27 mouse cellular contexts compared by ENCODE assay signal in the genomic region with DNA sequence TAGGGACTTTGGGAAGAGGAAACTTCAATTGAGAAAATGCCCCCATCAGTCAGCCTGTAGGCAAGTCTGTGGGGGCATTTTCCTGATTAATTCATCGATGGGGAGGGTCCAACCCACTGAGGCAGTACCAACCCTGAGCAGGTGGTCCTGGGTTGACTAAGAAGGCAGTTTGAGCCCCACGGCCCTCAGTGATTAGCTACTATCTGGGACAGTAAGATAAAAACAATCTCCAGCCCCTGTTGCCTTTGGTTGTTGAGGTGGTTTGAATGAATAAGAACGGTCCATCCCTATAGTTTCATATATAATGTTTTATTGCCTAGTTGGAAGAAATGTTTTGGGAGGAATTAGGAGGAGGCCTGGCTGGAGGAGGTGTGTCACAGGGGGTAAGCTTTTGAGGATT. TPM values are rescaled to one million over a fixed set of nuclear protein-coding genes. Genes with fewer than 3 reads are reported as not detected.
"Had no signal": no experiment of that assay in that cellular context is flagged by ENCODE, and none has a peak within 500 bp of the region (broad histone marks: within the 10 kb centered on the region; RNA-seq: fewer than 3 reads in every experiment).

No protein-coding gene starts in this region.

- H3K4me3 ChIP-seq: limb, embryonic 12.5 days; limb, embryonic 15.5 days; midbrain, embryonic 10.5 days; midbrain, embryonic 13.5 days; myocyte; neural tube, embryonic 13.5 days; stomach, embryonic 15.5 days had no signal

- H3K9me3 ChIP-seq: limb, embryonic 12.5 days; limb, embryonic 15.5 days; midbrain, embryonic 10.5 days; midbrain, embryonic 13.5 days; neural tube, embryonic 13.5 days; stomach, embryonic 15.5 days had no signal

- H3K27ac ChIP-seq: limb, embryonic 12.5 days; limb, embryonic 15.5 days; liver, embryonic 14.5 days; macrophage; midbrain, embryonic 10.5 days; midbrain, embryonic 13.5 days; neural tube, embryonic 13.5 days; stomach, embryonic 15.5 days had no signal

- H3K4me2 ChIP-seq: limb, embryonic 12.5 days; limb, embryonic 15.5 days; lung, embryonic 14.5 days; midbrain, embryonic 13.5 days; neural tube, embryonic 13.5 days; stomach, embryonic 15.5 days had no signal

- H3K4me1 ChIP-seq: limb, embryonic 12.5 days; midbrain, embryonic 13.5 days; neural tube, embryonic 13.5 days; stomach, embryonic 15.5 days had no signal

- DNase-seq: kidney, adult 18-20 months; kidney, adult 9 months; kidney, postnatal 14 days; kidney, postnatal 4 days; left cerebral cortex, postnatal 4 days; retina, postnatal 1 day; spleen, adult 18-20 months; thymus, postnatal 25 days had no signal

- H3K36me3 ChIP-seq: limb, embryonic 12.5 days; limb, embryonic 15.5 days; midbrain, embryonic 10.5 days; midbrain, embryonic 13.5 days; neural tube, embryonic 13.5 days; stomach, embryonic 15.5 days had no signal

- H3K27me3 ChIP-seq: limb, embryonic 12.5 days; limb, embryonic 15.5 days; midbrain, embryonic 13.5 days; neural tube, embryonic 13.5 days; stomach, embryonic 15.5 days had no signal

- ATAC-seq: inflammation-experienced regulatory T-cells, adult 6 months; intestine, embryonic 16.5 days; midbrain, embryonic 13.5 days; midbrain, embryonic 16.5 days had no signal

- H3K9ac ChIP-seq: limb, embryonic 12.5 days; limb, embryonic 15.5 days; liver, embryonic 14.5 days; lung, embryonic 14.5 days; midbrain, embryonic 13.5 days; neural tube, embryonic 13.5 days; stomach, embryonic 15.5 days had no signal

RNA-seq across cellular contexts. Expression of gene Hopx, which starts 36.8 kb away (rescaled TPM):
- polyA plus RNA-seq: limb, embryonic 12.5 days had no signal

RNA-seq across cellular contexts. Expression of gene Spink2, which starts 59.5 kb away (rescaled TPM):
- total RNA-seq: layer of hippocampus, adult 18-20 months; layer of hippocampus, postnatal 14 days; left cerebral cortex, adult 8-10 months; left cerebral cortex, postnatal 14 days; left cerebral cortex, postnatal 4 days; monocyte, adult 5-6 weeks; neutrophil, adult 5-6 weeks had no signal
- polyA plus RNA-seq: macrophage, myocyte had no signal
